Mouse (Mus musculus) midbrain, embryonic 13.5 days (tissue): ENCODE measurements at regions not wholly inside any gene's neighbourhood (a gene's known extent, or its start where the extent isn't known, plus 50 kb on each side); places are given as distances from the start of the nearest gene placed in this dataset.

Experiments
- ATAC-seq: fragments of 200-750 bp; cut with Nextera tagmentation; 2 replicates; pipeline ENCODE4 v1.8.0; 2017; ENCODE audit warnings: mild to moderate bottlenecking, moderate TSS enrichment, moderate library complexity
- H3K27ac ChIP-seq: fragments of 300-500 bp; sonication (generic); 2 replicates; pipeline ENCODE4 v1.5.1; 2015; ENCODE audit warnings: inconsistent platforms, mild to moderate bottlenecking, moderate library complexity
- H3K27me3 ChIP-seq: fragments of 300-500 bp; sonication (generic); 2 replicates; pipeline ENCODE4 v1.6.1; 2015; ENCODE audit warnings: mild to moderate bottlenecking, inconsistent platforms
- H3K36me3 ChIP-seq: fragments of 300-500 bp; sonication (generic); 2 replicates; pipeline ENCODE4 v1.6.1; 2015; ENCODE audit warnings: mild to moderate bottlenecking, inconsistent platforms
- H3K4me1 ChIP-seq: fragments of 300-500 bp; sonication (generic); replicated peaks from 2 replicates; pipeline ENCODE4 v1.6.1; 2015; ENCODE audit warnings: inconsistent platforms
- H3K4me2 ChIP-seq: fragments of 300-500 bp; sonication (generic); replicated peaks from 2 replicates; pipeline ENCODE4 v1.6.1; 2015; ENCODE audit warnings: moderate library complexity, mild to moderate bottlenecking, inconsistent platforms
- H3K4me3 ChIP-seq: fragments of 300-500 bp; sonication (generic); replicated peaks from 2 replicates; pipeline ENCODE4 v1.5.1; 2015; ENCODE audit warnings: mild to moderate bottlenecking, inconsistent platforms
- H3K9ac ChIP-seq: fragments of 300-500 bp; sonication (generic); replicated peaks from 2 replicates; pipeline ENCODE4 v1.6.1; 2015; ENCODE audit warnings: mild to moderate bottlenecking, inconsistent platforms
- H3K9me3 ChIP-seq: fragments of 300-500 bp; sonication (generic); 2 replicates; pipeline ENCODE4 v1.6.1; 2016; ENCODE audit warnings: mild to moderate bottlenecking, inconsistent platforms
- WGBS: fragments of 180-500 bp; shearing (Covaris S2); methylation state at CpG from one replicate; pipeline ENCODE4 v1.1.7; 2015; 5-methylcytosine and 5-hydroxymethylcytosine counted together

- H3K4me3 ChIP-seq, result no peak overlapping the region
- peak overlapping the region; percentile 54; the same call in 1 of the 2 replicates for H3K27ac ChIP-seq
- H3K27me3 ChIP-seq, result no peaks in the 10 kb centered on the region
- no peaks in the 10 kb centered on the region for H3K36me3 ChIP-seq
- H3K4me1 ChIP-seq, result 0 out of 2 replicates have a peak, but pooled peaks cover 5% of the 10 kb centered on the region
- WGBS, result 49% methylated on average over 8 of the region's 8 CpGs
- no peaks in the 10 kb centered on the region for H3K9me3 ChIP-seq
- no peak overlapping the region for H3K9ac ChIP-seq
- H3K4me2 ChIP-seq, result no peak overlapping the region
- ATAC-seq, result peak; percentile 58
Observed at GRCm38 (mm10) chr13:70178073-70178491, 375.9 kb downstream of the Med10 start.

GRCm38 (mm10) chr13:70190978-70191377, 388.8 kb downstream of the Med10 start:
- Histone ChIP-seq H3K4me2 (no peak overlapping the region), H3K4me3 (no peak overlapping the region), H3K36me3 (no peaks in the 10 kb centered on the region), H3K9ac (no peak overlapping the region), H3K27me3 (no peaks in the 10 kb centered on the region), H3K4me1 (0 out of 2 replicates have a peak, but pooled peaks cover 3% of the 10 kb centered on the region), H3K27ac (no peak overlapping the region), H3K9me3 (no peaks in the 10 kb centered on the region)
- WGBS, result 89% methylated on average over 4 of the region's 4 CpGs
- no peak for ATAC-seq

- no peaks in the 10 kb centered on the region for H3K27me3 ChIP-seq
- WGBS, result 77% methylated on average over 13 of the region's 13 CpGs
- ATAC-seq, result no peak
Observed at GRCm38 (mm10) chr13:70192101-70193025, 390.2 kb downstream of the Med10 start.

GRCm38 (mm10) chr13:70193270-70193669, 391.1 kb downstream of the Med10 start:
- WGBS, result 76% methylated on average over 9 of the region's 9 CpGs

More at GRCm38 (mm10) chr13:70192101-70193025, 390.2 kb downstream of the Med10 start:
- Histone ChIP-seq H3K9me3 (no peaks in the 10 kb centered on the region), H3K36me3 (no peaks in the 10 kb centered on the region), H3K4me3 (no peak overlapping the region), H3K9ac (no peak overlapping the region), H3K27ac (no peak overlapping the region), H3K4me2 (no peak overlapping the region), H3K4me1 (peaks cover 5% of the 10 kb centered on the region; the same call in 1 of the 2 replicates)

GRCm38 (mm10) chr13:70195854-70196253, 393.7 kb downstream of the Med10 start:
- Histone ChIP-seq H3K27me3 (no peaks in the 10 kb centered on the region), H3K9ac (no peak overlapping the region), H3K36me3 (no peaks in the 10 kb centered on the region), H3K27ac (no peak overlapping the region), H3K4me2 (no peak overlapping the region), H3K4me1 (peaks cover 5% of the 10 kb centered on the region; the same call in 1 of the 2 replicates), H3K9me3 (no peaks in the 10 kb centered on the region), H3K4me3 (no peak overlapping the region)
- WGBS, result 85% methylated on average over 4 of the region's 4 CpGs
- no peak for ATAC-seq

More at GRCm38 (mm10) chr13:70193270-70193669, 391.1 kb downstream of the Med10 start:
- no peak overlapping the region for H3K27ac ChIP-seq
- no peak overlapping the region for H3K9ac ChIP-seq
- H3K9me3 ChIP-seq, result no peaks in the 10 kb centered on the region
- no peak for ATAC-seq
- no peak overlapping the region for H3K4me3 ChIP-seq
- peaks cover 5% of the 10 kb centered on the region; the same call in 1 of the 2 replicates for H3K4me1 ChIP-seq
- no peaks in the 10 kb centered on the region for H3K36me3 ChIP-seq
- no peaks in the 10 kb centered on the region for H3K27me3 ChIP-seq
- no peak overlapping the region for H3K4me2 ChIP-seq

- no peaks in the 10 kb centered on the region for H3K27me3 ChIP-seq
- no peak overlapping the region for H3K4me2 ChIP-seq
- H3K4me1 ChIP-seq, result peaks cover 3% of the 10 kb centered on the region; the same call in 1 of the 2 replicates
- ATAC-seq, result no peak
- H3K9ac ChIP-seq, result no peak overlapping the region
- H3K36me3 ChIP-seq, result no peaks in the 10 kb centered on the region
- H3K4me3 ChIP-seq, result no peak overlapping the region
- WGBS, result 87% methylated on average over 4 of the region's 4 CpGs
- H3K27ac ChIP-seq, result no peak overlapping the region
- H3K9me3 ChIP-seq, result no peaks in the 10 kb centered on the region
Observed at GRCm38 (mm10) chr13:70198638-70199037, 396.4 kb downstream of the Med10 start.

GRCm38 (mm10) chr13:70199087-70199486, 396.9 kb downstream of the Med10 start:
- WGBS, result 71% methylated on average over 1 of the region's 1 CpGs
- no peak overlapping the region for H3K9ac ChIP-seq
- no peak overlapping the region for H3K4me3 ChIP-seq
- peaks cover 3% of the 10 kb centered on the region; the same call in 1 of the 2 replicates for H3K4me1 ChIP-seq
- H3K36me3 ChIP-seq, result no peaks in the 10 kb centered on the region
- no peaks in the 10 kb centered on the region for H3K9me3 ChIP-seq
- H3K4me2 ChIP-seq, result no peak overlapping the region
- H3K27me3 ChIP-seq, result no peaks in the 10 kb centered on the region
- no peak for ATAC-seq
- no peak overlapping the region for H3K27ac ChIP-seq

- H3K27me3 ChIP-seq, result no peaks in the 10 kb centered on the region
- no peak overlapping the region for H3K4me2 ChIP-seq
- peaks cover 9% of the 10 kb centered on the region; the same call in 1 of the 2 replicates for H3K4me1 ChIP-seq
- no peak overlapping the region for H3K9ac ChIP-seq
- no peaks in the 10 kb centered on the region for H3K36me3 ChIP-seq
- ATAC-seq, result no peak
- no peak overlapping the region for H3K4me3 ChIP-seq
- H3K27ac ChIP-seq, result no peak overlapping the region
- 13% methylated on average over 7 of the region's 7 CpGs for WGBS
- no peaks in the 10 kb centered on the region for H3K9me3 ChIP-seq
Observed at GRCm38 (mm10) chr13:70205334-70205733, 403.1 kb downstream of the Med10 start.

- no peak overlapping the region for H3K9ac ChIP-seq
- H3K4me1 ChIP-seq, result peaks cover 6% of the 10 kb centered on the region; the same call in 1 of the 2 replicates
- 55% methylated on average over 3 of the region's 3 CpGs for WGBS
- no peak overlapping the region for H3K27ac ChIP-seq
- no peaks in the 10 kb centered on the region for H3K36me3 ChIP-seq
- no peak; the same call in 1 of the 2 replicates for ATAC-seq
- H3K27me3 ChIP-seq, result no peaks in the 10 kb centered on the region; the same call in 1 of the 2 replicates
- no peak overlapping the region for H3K4me3 ChIP-seq
- no peaks in the 10 kb centered on the region for H3K9me3 ChIP-seq
- H3K4me2 ChIP-seq, result no peak overlapping the region
Observed at GRCm38 (mm10) chr13:70210158-70210557, 408.0 kb downstream of the Med10 start.

GRCm38 (mm10) chr13:70213017-70213416, 410.8 kb downstream of the Med10 start:
- Histone ChIP-seq H3K9me3 (no peaks in the 10 kb centered on the region), H3K27ac (no peak overlapping the region), H3K27me3 (no peaks in the 10 kb centered on the region; the same call in 1 of the 2 replicates), H3K36me3 (no peaks in the 10 kb centered on the region), H3K4me3 (no peak overlapping the region), H3K4me1 (peaks cover 27% of the 10 kb centered on the region), H3K4me2 (no peak overlapping the region), H3K9ac (no peak overlapping the region)
- no peak for ATAC-seq
- WGBS, result 95% methylated on average over 3 of the region's 3 CpGs

GRCm38 (mm10) chr13:70213622-70214021, 411.4 kb downstream of the Med10 start:
- WGBS, result 78% methylated on average over 2 of the region's 2 CpGs
- no peak for ATAC-seq
- no peaks in the 10 kb centered on the region; the same call in 1 of the 2 replicates for H3K27me3 ChIP-seq

GRCm38 (mm10) chr13:70214022-70214654, 411.9 kb downstream of the Med10 start:
- H3K9ac ChIP-seq, result no peak overlapping the region
- H3K36me3 ChIP-seq, result no peaks in the 10 kb centered on the region
- no peaks in the 10 kb centered on the region for H3K9me3 ChIP-seq
- no peak overlapping the region for H3K4me2 ChIP-seq
- peaks cover 27% of the 10 kb centered on the region for H3K4me1 ChIP-seq
- ATAC-seq, result no peak
- WGBS, result 88% methylated on average over 10 of the region's 10 CpGs
- no peak overlapping the region for H3K4me3 ChIP-seq
- H3K27ac ChIP-seq, result no peak overlapping the region
- no peaks in the 10 kb centered on the region; the same call in 1 of the 2 replicates for H3K27me3 ChIP-seq

More at GRCm38 (mm10) chr13:70213622-70214021, 411.4 kb downstream of the Med10 start:
- no peaks in the 10 kb centered on the region for H3K9me3 ChIP-seq
- H3K9ac ChIP-seq, result no peak overlapping the region
- no peak overlapping the region for H3K4me2 ChIP-seq
- no peak overlapping the region for H3K27ac ChIP-seq
- H3K4me1 ChIP-seq, result peaks cover 27% of the 10 kb centered on the region
- no peaks in the 10 kb centered on the region for H3K36me3 ChIP-seq
- H3K4me3 ChIP-seq, result no peak overlapping the region
